Mouse (Mus musculus) embryonic facial prominence, embryonic 13.5 days (tissue): ENCODE measurements around the gene Bsnd. TPM values are rescaled to one million over a fixed set of nuclear protein-coding genes. Genes with fewer than 3 reads are reported as not detected.

Experiments used
- ATAC-seq: fragments of 200-750 bp; cut with Nextera tagmentation; 2 replicates; pipeline ENCODE4 v1.8.0; 2017; ENCODE audit warnings: low read depth; ENCODE audit not compliant: insufficient number of reproducible peaks, insufficient read depth, low FRiP score, low TSS enrichment
- H3K27ac ChIP-seq: fragments of 300-500 bp; sonication (generic); 2 replicates; pipeline ENCODE4 v1.5.1; 2015; ENCODE audit warnings: moderate library complexity, mild to moderate bottlenecking, inconsistent platforms
- H3K27me3 ChIP-seq: fragments of 300-500 bp; sonication (generic); 2 replicates; pipeline ENCODE4 v1.6.1; 2015; ENCODE audit warnings: mild to moderate bottlenecking, inconsistent platforms
- H3K36me3 ChIP-seq: fragments of 300-500 bp; sonication (generic); 2 replicates; pipeline ENCODE4 v1.6.1; 2015; ENCODE audit warnings: mild to moderate bottlenecking, inconsistent platforms
- H3K4me1 ChIP-seq: fragments of 300-500 bp; sonication (generic); 2 replicates; pipeline ENCODE4 v1.6.1; 2015; ENCODE audit warnings: inconsistent platforms
- H3K4me2 ChIP-seq: fragments of 300-500 bp; sonication (generic); 2 replicates; pipeline ENCODE4 v1.6.1; 2015; ENCODE audit warnings: moderate library complexity, mild to moderate bottlenecking, inconsistent platforms
- H3K4me3 ChIP-seq: fragments of 300-500 bp; sonication (generic); 2 replicates; pipeline ENCODE4 v1.5.1; 2015; ENCODE audit warnings: mild to moderate bottlenecking, inconsistent platforms
- H3K9ac ChIP-seq: fragments of 300-500 bp; sonication (generic); 2 replicates; pipeline ENCODE4 v1.6.1; 2015; ENCODE audit warnings: mild to moderate bottlenecking, inconsistent platforms
- H3K9me3 ChIP-seq: fragments of 300-500 bp; sonication (generic); 2 replicates; pipeline ENCODE4 v1.6.1; 2016; ENCODE audit warnings: inconsistent platforms
- WGBS: fragments of 180-500 bp; shearing (Covaris S2); methylation state at CpG from one replicate; pipeline ENCODE4 v1.1.7; 2015; ENCODE audit warnings: mixed read lengths; 5-methylcytosine and 5-hydroxymethylcytosine counted together
- polyA plus RNA-seq: library from polyadenylated mRNA; unstranded; fragments of >200 nt; fragmentation: Nextera tagmentation; extraction: Ambion mirVana; gene quantifications from 2 replicates; pipeline ENCODE4 v1.2.1, GENCODE M21; 2015

The Bsnd gene
- polyA plus RNA-seq, 1 experiment from 2014 or later: not detected

DNA sequence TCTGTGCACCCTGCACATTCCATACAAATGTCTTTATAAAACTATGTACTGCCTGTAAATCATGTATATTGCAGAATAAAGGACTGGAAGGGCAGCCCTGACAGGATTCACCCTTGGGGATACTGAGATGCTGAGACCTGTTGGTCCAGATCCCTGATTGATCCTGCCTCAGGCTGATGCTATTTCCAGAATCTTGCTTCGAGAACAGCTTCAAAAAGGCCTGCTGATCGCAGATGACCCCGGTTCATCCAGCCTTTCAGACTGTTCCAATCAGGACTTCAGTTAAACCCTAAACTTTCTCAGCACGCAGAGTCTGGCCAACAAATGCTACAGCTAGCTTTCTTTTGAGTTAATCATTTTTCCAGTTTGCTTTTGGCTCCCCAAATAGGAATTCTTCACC is 17.8 kb upstream of the Bsnd start:
- H3K27me3 ChIP-seq: no peaks in the 10 kb centered on the region
- no peaks in the 10 kb centered on the region for H3K9me3 ChIP-seq
- no peaks in the 10 kb centered on the region for H3K36me3 ChIP-seq
- H3K27ac ChIP-seq: no peak overlapping the region
- H3K4me2 ChIP-seq: no peak overlapping the region
- no peaks in the 10 kb centered on the region for H3K4me1 ChIP-seq
- WGBS: 62% methylated on average over 4 of the region's 4 CpGs
- no peak overlapping the region for H3K9ac ChIP-seq
- no peak for ATAC-seq
- H3K4me3 ChIP-seq: no peak overlapping the region

DNA sequence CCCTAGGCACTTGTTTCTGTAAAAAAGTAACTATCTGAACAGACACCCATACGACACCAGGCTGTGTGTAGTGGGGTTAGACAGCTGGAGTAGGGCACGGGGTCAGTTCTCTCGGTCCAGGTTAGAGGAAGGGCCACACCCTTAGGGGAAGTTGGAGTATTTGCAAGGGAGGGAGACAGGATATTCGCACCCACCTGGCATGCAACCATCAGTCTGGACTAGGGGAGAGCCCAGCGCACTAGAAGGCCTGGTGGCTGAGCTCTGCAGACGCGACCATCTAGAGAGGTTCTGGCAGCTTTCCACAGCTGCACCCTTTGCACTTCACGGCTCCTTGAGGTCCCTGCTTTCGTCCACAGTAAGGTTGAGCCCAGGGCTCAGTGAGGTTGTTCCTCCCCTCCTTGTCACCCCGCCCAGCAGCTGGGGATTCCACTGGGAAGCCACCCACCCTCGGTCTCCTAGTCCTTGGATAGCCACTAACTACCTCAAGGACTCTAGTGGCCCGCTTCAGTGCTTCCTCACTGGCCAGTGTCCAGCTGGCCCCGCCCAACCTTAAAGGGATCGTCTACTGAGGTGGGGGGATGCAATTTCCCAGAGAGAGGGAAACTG is 13.5 kb upstream of the Bsnd start:
- WGBS: 73% methylated on average over 14 of the region's 14 CpGs
- Histone ChIP-seq H3K36me3 (no peaks in the 10 kb centered on the region), H3K27ac (no peak overlapping the region), H3K27me3 (no peaks in the 10 kb centered on the region), H3K9ac (no peak overlapping the region), H3K4me3 (no peak overlapping the region), H3K4me2 (no peak overlapping the region), H3K9me3 (no peaks in the 10 kb centered on the region), H3K4me1 (no peaks in the 10 kb centered on the region)
- ATAC-seq: no peak

DNA sequence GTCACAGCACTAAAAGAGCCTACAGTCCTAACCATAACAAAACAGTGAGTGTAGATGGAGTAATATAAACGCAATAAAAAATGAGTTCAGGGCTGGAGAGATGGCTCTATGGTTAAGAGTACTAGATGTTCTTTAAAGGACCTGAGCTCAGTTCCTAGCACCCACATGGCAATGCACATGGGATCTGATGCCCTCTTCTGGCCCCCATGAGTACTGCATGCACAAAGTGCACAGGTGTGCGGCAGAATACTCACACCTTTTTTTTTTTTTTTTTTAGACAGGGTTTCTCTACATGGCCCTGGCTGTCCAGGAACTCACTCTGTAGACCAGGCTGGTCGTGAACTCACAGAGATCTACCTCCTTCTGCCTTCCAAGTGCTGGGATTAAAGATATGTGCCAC is 11.5 kb upstream of the Bsnd start:
- H3K4me1 ChIP-seq: peaks cover 16% of the 10 kb centered on the region
- H3K9ac ChIP-seq: no peak overlapping the region
- 93% methylated on average over 3 of the region's 3 CpGs for WGBS
- no peak for ATAC-seq
- H3K27ac ChIP-seq: no peak overlapping the region
- H3K36me3 ChIP-seq: no peaks in the 10 kb centered on the region
- H3K4me2 ChIP-seq: no peak overlapping the region
- H3K27me3 ChIP-seq: no peaks in the 10 kb centered on the region
- no peaks in the 10 kb centered on the region for H3K9me3 ChIP-seq
- H3K4me3 ChIP-seq: no peak overlapping the region

DNA sequence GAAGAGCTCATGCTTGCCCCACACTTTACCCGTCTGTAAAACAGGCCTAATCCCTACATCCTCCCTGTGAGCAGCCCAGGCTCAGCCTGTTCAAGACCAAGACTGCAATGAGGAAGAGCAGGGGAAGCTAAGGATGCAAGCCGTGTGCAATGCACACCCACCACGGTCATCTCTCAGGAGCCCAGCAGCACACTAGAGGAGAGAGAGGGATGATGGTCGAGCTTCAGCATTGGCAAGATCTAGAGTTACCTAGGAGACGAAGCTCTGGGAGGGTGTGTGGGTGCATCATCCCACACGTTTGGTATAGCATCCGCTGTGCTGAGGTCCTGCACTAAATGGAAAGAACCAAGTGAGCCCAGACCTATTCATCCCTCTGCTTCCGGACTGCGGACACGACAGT is 8.0 kb upstream of the Bsnd start:
- Histone ChIP-seq H3K4me1 (peaks cover 26% of the 10 kb centered on the region), H3K27me3 (peaks cover 3% of the 10 kb centered on the region; the same call in 1 of the 2 replicates), H3K36me3 (no peaks in the 10 kb centered on the region), H3K27ac (no peak overlapping the region), H3K4me2 (no peak overlapping the region), H3K4me3 (no peak overlapping the region), H3K9ac (no peak overlapping the region), H3K9me3 (no peaks in the 10 kb centered on the region)
- no peak for ATAC-seq
- 82% methylated on average over 10 of the region's 10 CpGs for whole genome bisulfite sequencing

DNA sequence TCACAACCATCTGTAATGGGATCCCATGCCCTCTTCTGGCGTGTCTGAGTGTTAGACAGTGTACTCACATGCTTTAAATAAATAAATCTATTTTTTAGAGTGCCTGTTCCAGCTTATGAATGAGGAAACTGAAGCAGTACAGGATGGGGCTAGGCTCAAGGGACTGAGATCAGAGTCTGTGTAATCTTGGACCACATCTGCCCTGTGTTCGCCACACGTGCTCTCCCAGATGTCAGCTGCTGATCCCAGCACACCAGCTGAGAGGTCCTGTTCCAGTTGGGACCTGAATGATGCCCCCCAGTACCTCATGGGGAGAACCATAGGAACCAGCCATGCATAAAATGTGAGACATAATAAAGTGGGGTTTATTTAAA is 6.4 kb upstream of the Bsnd start:
- Histone ChIP-seq H3K9me3 (no peaks in the 10 kb centered on the region), H3K4me3 (no peak overlapping the region), H3K9ac (no peak overlapping the region), H3K4me1 (peaks cover 26% of the 10 kb centered on the region), H3K27me3 (peaks cover 6% of the 10 kb centered on the region), H3K27ac (peak overlapping the region; percentile 33; the same call in 1 of the 2 replicates), H3K4me2 (no peak overlapping the region), H3K36me3 (no peaks in the 10 kb centered on the region)
- no peak for ATAC-seq
- 15% methylated on average over 3 of the region's 3 CpGs for WGBS

DNA sequence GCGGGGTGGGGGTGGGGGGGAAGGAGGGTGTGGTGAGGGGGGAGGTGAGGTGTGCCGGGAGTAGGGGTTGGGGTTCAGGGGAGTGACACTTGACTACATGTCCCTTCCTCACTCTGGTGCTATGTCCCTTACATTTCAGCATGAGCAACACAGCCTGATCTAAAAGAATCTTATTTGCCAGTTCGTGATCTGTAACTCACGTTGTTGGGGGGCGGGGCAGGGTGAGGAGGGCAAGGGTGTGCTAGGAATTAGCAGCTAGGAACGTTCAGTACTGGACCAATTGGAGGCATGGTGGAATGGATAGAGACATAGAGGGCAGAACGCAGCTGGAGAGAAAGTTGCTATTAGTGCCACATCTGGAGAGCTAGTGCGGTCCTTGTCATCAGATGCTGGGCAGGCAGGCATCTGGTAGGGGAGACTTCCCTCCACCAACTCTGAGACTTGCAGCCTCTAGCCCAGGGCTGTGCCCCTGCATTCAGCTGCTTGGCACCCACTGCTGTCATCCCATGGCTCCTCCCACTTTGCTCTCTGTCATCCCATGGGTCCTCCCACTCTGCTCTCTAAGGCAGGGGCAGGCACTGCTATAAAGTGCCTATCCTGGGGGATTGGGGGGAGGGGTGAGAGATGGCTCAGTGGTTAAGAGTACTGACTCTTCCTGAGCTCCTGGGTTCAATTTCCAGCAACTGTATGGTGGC is 5.8 kb upstream of the Bsnd start:
- Histone ChIP-seq H3K27ac (0 out of 2 replicates have a peak overlapping the region, but pooled peaks have one; percentile 33), H3K27me3 (peaks cover 6% of the 10 kb centered on the region), H3K9ac (no peak overlapping the region), H3K4me2 (no peak overlapping the region), H3K4me3 (no peak overlapping the region), H3K4me1 (peaks cover 26% of the 10 kb centered on the region), H3K36me3 (no peaks in the 10 kb centered on the region), H3K9me3 (no peaks in the 10 kb centered on the region)
- ATAC-seq: peak; percentile 50; the same call in 1 of the 2 replicates
- 40% methylated on average over 8 of the region's 8 CpGs for WGBS

DNA sequence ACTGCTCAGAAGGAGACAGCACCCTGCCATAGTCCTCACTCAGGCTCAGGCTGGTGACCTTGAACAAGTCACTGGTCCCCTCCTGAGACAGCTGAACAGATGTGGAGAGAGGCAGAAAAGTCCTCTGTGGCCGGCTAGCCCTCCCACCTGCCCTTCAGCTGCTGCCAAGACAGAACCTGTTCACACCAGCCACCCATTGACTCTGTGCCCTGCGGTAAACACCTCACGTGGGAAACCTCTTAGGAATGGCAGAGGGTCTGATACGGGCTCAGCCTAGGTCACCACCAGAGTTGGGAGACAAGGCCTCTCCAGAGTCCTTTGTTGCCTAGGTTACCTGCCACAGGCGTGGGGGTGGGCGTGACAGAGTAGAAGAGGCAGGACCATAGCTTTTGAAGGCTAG is 4.8 kb upstream of the Bsnd start:
- 61% methylated on average over 6 of the region's 6 CpGs for WGBS
- no peaks in the 10 kb centered on the region for H3K9me3 ChIP-seq
- H3K36me3 ChIP-seq: no peaks in the 10 kb centered on the region
- no peak for ATAC-seq
- no peak overlapping the region for H3K9ac ChIP-seq
- peaks cover 6% of the 10 kb centered on the region for H3K27me3 ChIP-seq
- peaks cover 26% of the 10 kb centered on the region for H3K4me1 ChIP-seq
- H3K4me2 ChIP-seq: no peak overlapping the region
- H3K27ac ChIP-seq: no peak overlapping the region
- H3K4me3 ChIP-seq: no peak overlapping the region

DNA sequence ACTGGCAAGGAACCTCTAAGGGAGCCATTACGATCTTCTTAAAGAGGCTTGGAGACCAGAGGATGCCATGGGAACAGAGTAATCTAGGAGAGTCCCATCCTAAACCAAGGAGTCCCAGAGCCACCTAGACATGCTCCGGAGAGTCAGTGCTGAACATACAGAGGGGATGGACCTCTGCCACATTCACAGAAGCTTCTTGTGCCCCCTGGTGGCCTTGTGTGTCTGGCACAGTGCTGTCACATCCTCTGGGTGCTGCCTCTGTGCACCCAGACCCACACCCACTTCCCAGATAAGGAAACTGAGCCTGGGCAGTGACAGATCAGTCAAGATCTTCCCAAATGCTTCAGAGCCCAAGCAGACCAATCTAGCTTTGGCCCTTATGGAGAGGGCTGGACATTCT is 1.6 kb upstream of the Bsnd start:
- no peak for ATAC-seq
- Histone ChIP-seq H3K9ac (no peak overlapping the region), H3K27me3 (peaks cover 6% of the 10 kb centered on the region), H3K9me3 (no peaks in the 10 kb centered on the region), H3K27ac (no peak overlapping the region), H3K4me3 (no peak overlapping the region), H3K4me1 (peaks cover 11% of the 10 kb centered on the region), H3K4me2 (no peak overlapping the region), H3K36me3 (no peaks in the 10 kb centered on the region)
- WGBS: 79% methylated on average over 2 of the region's 2 CpGs

DNA sequence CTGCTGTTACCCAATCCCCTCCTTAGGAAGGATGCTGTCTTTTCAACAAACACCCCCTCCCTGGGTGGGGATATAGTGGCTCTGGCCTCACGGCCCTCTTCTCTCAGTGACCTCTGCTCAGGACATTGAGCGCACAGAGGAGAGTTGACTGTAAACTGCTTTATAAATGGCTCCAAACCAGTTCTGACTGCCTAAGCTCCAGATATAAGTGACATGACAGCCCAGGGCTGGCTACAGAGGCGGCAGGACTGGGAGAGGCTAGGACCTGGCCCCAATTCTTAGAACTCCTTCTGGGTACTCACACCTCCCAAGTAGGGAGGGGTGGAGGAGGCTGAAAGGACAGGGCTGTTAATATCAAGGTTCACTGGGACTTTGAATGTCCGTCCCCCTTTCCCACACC is 1.5 kb downstream of the Bsnd start:
- Histone ChIP-seq H3K4me3 (no peak overlapping the region), H3K27ac (no peak overlapping the region), H3K4me1 (no peaks in the 10 kb centered on the region), H3K27me3 (peaks cover 6% of the 10 kb centered on the region), H3K9ac (no peak overlapping the region), H3K4me2 (no peak overlapping the region), H3K9me3 (no peaks in the 10 kb centered on the region), H3K36me3 (no peaks in the 10 kb centered on the region)
- no peak for ATAC-seq
- 67% methylated on average over 4 of the region's 4 CpGs for WGBS

DNA sequence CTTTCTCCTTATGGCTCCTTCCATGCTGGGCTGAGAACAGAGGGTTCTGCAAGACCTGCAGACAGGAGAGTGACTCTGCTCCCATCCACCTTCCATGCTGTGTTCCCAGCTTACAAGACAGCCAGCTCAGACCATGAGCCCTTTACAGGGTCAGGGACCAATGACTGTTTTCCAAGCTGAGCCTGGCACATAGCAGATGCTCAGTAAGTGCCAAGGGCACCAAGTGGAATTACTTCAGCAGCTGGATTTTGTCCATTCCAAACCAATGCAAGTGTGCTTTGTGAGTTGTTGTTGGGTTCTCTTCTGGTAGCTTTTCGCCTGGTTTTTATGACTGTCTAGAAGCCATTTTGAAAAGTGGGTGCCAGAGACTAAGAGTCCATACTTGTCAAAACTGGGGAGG is 8.3 kb downstream of the Bsnd start:
- Histone ChIP-seq H3K4me2 (no peak overlapping the region), H3K27ac (no peak overlapping the region), H3K9me3 (no peaks in the 10 kb centered on the region), H3K4me3 (no peak overlapping the region), H3K4me1 (peaks cover 9% of the 10 kb centered on the region; the same call in 1 of the 2 replicates), H3K9ac (no peak overlapping the region), H3K36me3 (no peaks in the 10 kb centered on the region), H3K27me3 (peaks cover 13% of the 10 kb centered on the region; the same call in 1 of the 2 replicates)
- no peak for ATAC-seq
- 88% methylated on average over 1 of the region's 1 CpGs for WGBS

DNA sequence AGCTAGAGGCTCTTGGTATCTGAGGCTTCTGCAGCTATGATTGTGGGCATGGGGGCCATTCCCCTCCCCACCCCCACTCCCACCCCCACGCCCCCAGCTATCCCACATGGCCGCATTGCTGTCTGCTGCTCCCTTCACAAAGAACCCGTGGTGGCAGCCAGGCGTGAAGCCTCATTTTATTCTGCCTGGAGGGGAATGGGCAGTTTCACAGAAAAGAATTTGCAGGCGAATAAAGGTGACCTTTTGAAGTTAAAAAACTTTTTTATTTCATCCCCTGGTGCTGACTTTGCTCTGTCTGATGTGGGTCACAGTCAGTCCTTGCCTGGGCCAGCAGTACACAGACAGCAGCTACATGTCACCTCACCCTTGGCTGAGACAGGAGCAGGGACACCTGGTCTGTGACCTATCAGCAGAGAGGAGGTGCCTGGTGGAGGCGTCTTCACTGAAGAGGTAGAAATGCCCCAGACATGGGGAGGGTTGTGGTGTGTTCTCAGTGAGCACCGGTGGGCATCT is 8.8 kb downstream of the Bsnd start:
- Histone ChIP-seq H3K36me3 (no peaks in the 10 kb centered on the region), H3K9ac (no peak overlapping the region), H3K4me1 (peaks cover 9% of the 10 kb centered on the region; the same call in 1 of the 2 replicates), H3K27me3 (peaks cover 13% of the 10 kb centered on the region; the same call in 1 of the 2 replicates), H3K4me2 (no peak overlapping the region), H3K9me3 (no peaks in the 10 kb centered on the region), H3K27ac (no peak overlapping the region), H3K4me3 (no peak overlapping the region)
- WGBS: 37% methylated on average over 7 of the region's 7 CpGs
- ATAC-seq: no peak

DNA sequence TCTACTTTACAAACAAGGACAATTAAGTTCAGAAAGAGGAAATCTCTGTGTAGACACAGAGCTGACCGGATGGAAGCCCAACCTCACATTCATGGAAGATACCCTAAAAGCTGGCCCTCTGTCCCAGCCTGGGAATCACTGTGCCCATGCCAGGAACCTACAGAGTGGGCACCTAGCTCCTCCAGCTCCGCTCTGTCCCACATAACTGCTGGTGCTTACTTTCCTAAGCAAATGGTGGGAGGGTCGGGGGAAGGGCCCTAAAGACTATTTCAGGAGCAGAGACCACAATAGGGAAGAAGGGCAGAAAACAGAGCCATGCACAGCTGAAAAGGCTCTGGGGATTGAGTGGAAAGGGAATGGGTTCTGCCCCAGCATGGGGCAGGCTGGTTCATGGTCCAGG is 11.5 kb downstream of the Bsnd start:
- no peaks in the 10 kb centered on the region for H3K36me3 ChIP-seq
- peaks cover 9% of the 10 kb centered on the region; the same call in 1 of the 2 replicates for H3K4me1 ChIP-seq
- ATAC-seq: no peak
- no peak overlapping the region for H3K4me2 ChIP-seq
- H3K9me3 ChIP-seq: no peaks in the 10 kb centered on the region
- 75% methylated on average over 3 of the region's 3 CpGs for WGBS
- H3K9ac ChIP-seq: no peak overlapping the region
- H3K4me3 ChIP-seq: no peak overlapping the region
- peaks cover 13% of the 10 kb centered on the region; the same call in 1 of the 2 replicates for H3K27me3 ChIP-seq
- H3K27ac ChIP-seq: no peak overlapping the region
